Mouse (Mus musculus): ENCODE measurements around the gene Mgat4e. TPM values are rescaled to one million over a fixed set of nuclear protein-coding genes. Genes with fewer than 3 reads are reported as not detected.
A peak's percentile ranks its signal among the peaks of the same experiment; 100 is the strongest.

The Mgat4e gene
- total RNA-seq, 2 experiments from 2014 or later = not detected

DNA sequence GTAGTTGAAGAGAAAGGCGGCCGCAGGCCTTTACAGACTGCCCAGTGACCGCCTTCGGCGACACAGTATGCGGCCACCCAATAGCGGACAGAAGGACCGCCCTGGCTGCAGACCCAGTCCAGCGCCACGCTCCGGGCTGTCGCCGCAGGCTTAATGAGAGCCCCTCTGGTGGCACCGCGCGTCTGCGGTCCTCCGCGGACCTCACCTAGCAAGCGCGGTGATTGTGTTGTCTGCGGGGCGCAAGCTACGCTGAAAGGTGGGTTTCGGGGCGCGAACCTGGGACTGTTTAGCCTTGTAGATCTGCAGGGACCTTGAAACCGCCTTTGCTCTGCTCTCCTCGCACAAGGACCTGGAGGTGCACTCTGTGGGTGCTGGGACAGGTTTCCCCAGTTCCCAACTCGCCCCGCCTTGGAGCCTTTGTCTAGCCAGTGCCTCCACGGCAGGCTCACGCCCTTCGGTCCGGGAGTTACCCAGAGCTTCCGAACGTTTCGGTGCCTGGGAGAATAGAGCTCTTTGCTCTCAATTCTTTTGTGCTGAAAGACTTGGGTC is 36.1 kb downstream of the Mgat4e start:
- peak; percentile 33 for DNase-seq

DNA sequence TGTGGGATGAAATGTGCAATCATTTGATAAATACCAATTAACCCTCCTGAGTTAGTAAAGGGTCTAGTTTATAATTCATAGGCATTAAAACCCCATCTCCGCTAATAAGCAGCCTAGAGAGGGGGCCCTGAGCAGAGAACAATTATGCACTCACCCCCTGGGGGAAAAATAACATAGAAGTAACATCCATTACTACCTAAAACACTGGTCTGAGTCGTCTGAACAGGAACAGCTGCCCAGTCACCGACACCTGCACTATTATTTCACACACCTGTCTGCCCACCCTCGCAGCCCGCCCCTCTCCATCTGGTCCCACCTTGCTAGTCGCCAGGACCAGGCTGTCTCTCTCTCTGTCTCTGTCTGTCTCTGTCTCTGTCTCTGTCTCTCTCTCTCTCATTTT is 36.9 kb downstream of the Mgat4e start:
- no peak for DNase-seq

- DNase-seq = no peak
Observed at GRCm38 (mm10) chr1:134512183-134512582, 37.3 kb downstream of the Mgat4e start.

DNA sequence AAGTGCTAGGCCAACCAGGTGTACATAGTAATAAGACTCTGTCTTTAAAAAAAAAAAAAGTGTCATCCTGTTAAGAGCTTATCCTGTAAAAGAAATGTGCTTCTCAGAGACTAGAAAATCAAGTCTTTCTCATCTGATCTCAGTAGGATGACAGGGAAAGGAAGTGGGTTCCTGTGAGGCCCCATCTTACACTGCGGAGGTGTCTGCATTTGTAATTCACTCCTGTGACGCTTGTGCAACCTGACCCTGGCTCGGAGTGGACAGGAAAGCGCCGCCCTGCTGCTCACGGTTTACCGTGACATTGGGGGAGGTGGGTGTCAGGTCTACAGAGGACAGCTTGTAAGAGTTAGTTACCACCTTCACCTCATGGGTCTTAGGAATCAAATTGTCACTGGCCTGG is 39.5 kb downstream of the Mgat4e start:
- no peak for DNase-seq

DNA sequence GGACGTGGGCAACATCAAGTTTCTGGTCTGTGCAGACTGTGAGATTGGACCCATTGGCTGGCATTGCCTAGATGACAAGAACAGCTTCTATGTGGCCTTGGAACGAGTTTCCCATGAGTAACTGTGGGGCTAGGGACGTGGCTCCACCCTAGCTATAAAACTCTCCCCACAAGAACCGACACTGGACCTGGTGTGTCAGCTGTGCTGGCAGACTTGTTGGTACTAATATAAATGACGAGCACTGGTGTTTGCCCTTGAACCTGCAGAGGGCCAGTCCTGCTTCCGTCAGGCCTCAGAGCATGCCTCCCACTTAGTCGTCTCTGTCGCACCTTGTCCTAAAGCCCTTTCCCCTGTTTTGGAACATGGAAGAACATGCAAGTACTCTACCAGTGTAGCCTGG is 43.3 kb downstream of the Mgat4e start:
- DNase-seq = no peak

GRCm38 (mm10) chr1:134500916-134501315 is 48.6 kb downstream of the Mgat4e start:
- DNase-seq = no peak

DNA sequence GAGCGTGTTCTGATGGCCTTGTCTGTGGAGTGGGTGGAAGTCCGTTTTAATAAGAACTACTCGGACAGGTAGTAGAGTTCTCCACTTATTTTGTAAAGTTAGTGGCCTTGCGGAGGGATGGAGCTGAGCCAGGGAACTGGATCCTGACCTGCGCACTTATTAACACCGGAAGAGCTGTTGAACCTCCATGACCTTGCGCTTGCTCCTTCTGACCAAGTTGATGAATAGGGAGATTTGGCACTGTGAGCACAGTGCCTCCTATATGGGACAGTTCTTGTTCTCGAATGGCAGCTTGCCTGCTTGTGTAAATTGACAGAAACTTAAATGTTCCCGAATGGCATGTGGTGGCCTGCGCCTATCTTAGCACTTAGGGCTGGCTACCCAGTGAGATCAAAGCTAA is 53.5 kb downstream of the Mgat4e start:
- DNase-seq = no peak

- DNase-seq = no peak
Observed at GRCm38 (mm10) chr1:134495216-134495539, 54.3 kb downstream of the Mgat4e start.

- peak; percentile 100 for DNase-seq
Observed at GRCm38 (mm10) chr1:134494428-134495215, 54.9 kb downstream of the Mgat4e start, which contains the start of gene Rabif. Rabif (plus strand) TSS chr1:134494648.

DNA sequence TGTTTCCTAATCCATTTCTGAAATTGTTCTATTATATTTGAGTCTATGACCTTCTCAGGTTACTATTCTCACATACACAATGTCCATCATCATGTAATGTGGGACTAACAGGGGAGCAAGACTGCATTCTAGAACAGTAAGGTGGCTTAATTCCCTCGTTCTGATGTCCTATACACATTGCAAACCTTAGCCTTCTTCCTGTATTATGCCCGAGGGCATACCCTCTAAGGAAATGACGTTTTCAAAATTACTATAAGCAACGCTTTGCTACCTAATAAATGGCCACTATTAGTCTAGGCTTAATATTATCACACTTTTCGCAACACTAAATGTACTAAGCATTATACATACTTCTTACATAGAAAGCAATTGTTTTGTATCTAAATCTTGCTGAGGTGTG is 55.5 kb downstream of the Mgat4e start:
- no peak for DNase-seq

- DNase-seq = no peak
Observed at GRCm38 (mm10) chr1:134493496-134493895, 56.0 kb downstream of the Mgat4e start.

DNA sequence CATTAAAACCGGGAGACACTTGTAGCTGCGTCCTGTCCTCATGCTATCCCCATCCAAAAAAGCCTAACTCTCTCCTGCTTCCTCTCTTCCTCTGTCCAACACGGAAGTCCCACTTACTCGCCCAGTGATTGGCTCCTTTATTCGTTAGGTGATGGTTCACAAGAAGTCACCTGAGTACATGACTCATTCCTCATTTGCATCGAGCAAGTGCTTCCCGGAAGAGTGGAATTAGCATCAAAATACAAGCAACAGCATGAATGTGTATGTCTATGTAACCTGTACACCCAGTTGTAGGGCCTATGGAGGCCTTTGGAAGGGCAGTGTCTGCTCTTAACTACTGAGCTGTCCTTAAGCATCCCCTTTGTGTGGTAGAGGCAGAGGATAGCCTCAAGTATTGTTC is 57.2 kb downstream of the Mgat4e start:
- no peak for DNase-seq

Other genes with a start within 250 kb of the Mgat4e start
- 10 to 100 TPM; 11.2 to 13.7 TPM for gene Ppfia4, start 216.8 kb downstream of the Mgat4e start, total RNA-seq (2021)
- 10 to 100 TPM; 17.2 to 18.5 TPM for gene Tmem183a, start 187.7 kb downstream of the Mgat4e start, total RNA-seq (2021)
- not detected for gene 4933406M09Rik, start 163.7 kb downstream of the Mgat4e start, total RNA-seq (2021)
- gene Cyb5r1, start 144.1 kb downstream of the Mgat4e start, total RNA-seq (2021) = 100 to 1,000 TPM; 108 to 116 TPM
- gene Adipor1, start 134.3 kb downstream of the Mgat4e start, total RNA-seq (2021) = 100 to 1,000 TPM; 108 to 117 TPM
- 10 to 100 TPM; 10.1 to 10.7 TPM for gene Klhl12, start 94.2 kb downstream of the Mgat4e start, total RNA-seq (2021)
- 1 to 10 TPM; 7.2 to 9.4 TPM for gene Rabif, start 55.0 kb downstream of the Mgat4e start, total RNA-seq (2021)
- gene Kdm5b, start 10.5 kb upstream of the Mgat4e start, total RNA-seq (2021) = 10 to 100 TPM; 22.7 to 29.6 TPM
- gene Syt2, start 97.0 kb upstream of the Mgat4e start, total RNA-seq (2021) = under 1 TPM; 0.07 to 0.28 TPM

Data from gastrocnemius, postnatal 10 days (tissue).